Mouse (Mus musculus) 3134 (cell line): ENCODE results near the gene Glis3.

Experiments
- DNase-seq: peaks from one replicate; pipeline ENCODE4 v3.0.0-alpha.2; 2011; ENCODE audit warnings: low spot score; ENCODE audit not compliant: insufficient read length; ENCODE audit errors: extremely low read depth

Glis3 gene

GRCm38 (mm10) chr19:28545493-28545892, 134.4 kb downstream of the Glis3 start:
- DNase-seq: no peak

DNA sequence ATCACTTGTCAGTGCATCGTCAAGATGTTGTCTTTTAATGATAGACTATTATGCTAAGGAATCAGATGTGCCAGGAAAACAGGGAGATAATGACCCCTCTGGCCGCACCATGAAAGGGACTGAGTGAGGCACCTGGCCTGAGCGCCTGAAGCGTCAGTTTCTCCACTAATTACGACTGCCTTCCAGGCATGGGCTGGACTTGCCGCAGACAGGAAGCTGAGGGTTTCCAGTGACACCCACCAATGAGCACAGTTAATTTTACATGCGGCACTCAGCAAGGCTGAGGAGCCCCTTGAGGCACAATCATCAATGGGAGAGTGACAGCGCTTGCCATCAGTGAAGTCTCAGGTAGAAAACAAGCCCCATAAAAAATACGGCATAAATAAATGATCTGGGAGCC, 141.1 kb downstream of the Glis3 start:
- no peak for DNase-seq

DNA sequence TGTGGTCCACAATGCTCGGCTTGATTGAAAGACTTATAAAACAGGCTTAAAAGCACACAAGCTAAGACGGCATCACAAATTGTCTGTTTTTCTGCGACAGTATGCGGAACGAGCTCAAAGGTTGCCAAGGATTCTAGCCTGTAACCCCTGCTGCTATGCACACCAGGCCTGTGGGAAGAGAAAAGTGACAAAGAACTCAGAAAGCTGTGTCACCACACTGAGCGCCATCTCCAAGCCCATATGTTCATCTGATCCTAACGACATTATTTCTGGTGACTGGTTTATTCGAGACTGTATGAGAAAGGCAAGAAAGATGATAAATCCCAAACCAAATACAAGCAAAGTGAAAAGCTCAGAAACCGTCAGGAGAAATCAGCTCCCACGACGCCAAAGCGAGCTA, 144.9 kb downstream of the Glis3 start:
- no peak for DNase-seq

DNA sequence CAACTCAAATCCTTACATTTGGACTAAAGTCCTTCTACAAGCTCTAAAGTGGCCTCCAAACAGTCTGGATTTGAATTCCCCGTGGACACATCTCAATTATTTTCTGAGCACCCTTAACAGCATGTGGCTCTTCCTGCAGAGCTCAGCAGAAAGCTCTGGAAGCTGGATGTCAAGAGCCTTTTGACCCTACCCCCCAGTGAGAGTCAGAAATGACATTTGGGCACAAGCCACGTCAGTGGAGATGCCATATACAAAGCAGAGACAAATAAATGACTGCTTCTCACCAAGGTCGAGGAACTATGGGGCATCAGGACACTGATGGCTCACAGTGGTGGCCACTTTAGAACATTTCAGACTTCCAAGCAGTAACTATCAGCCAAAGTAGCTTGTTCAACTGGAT, 146.3 kb downstream of the Glis3 start:
- no peak for DNase-seq

DNA sequence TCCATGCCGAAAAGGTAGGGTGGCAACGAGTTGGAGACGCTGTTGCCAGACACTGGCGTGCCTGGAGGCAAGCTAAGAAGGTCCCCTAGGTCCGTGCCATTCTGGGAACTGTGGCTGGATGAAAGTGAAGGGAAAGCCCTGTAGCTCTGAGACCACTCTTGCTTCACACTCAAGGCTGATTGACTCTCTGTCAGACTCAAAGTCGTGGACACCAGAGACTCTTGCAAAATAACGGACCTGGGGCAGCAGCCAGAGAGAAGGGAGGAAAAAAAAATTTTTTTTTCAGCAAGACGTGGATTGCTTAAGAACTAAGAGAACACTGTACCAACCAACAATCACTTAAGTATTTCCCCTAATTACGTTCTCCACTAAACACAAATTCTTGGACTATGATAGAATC, 148.1 kb downstream of the Glis3 start:
- no peak for DNase-seq

DNA sequence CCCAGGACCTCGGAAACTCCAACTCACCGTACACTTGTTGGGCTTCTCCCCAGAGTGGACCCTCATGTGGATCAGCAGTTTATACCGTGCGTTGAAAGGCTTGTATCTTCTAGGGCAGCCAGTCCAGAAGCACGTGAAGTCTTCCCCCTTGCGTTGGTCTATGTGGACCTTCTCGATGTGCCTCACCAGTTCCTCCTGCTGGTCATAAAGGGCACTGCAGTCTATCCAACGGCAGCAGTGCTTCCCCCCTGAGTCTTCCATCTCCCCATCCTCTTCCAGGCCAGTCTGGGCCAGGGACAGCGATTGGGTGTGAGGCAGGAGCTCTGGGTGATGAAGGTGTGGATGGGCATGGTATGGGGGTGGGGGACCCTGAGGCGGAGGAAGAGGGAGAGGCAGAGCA, 149.0 kb downstream of the Glis3 start:
- DNase-seq: peak; percentile 20

- no peak for DNase-seq
Measured at GRCm38 (mm10) chr19:28529006-28529405, 150.9 kb downstream of the Glis3 start.

- DNase-seq: no peak
Measured at GRCm38 (mm10) chr19:28527446-28527845, 152.4 kb downstream of the Glis3 start.

- no peak for DNase-seq
Measured at GRCm38 (mm10) chr19:28525331-28525730, 154.5 kb downstream of the Glis3 start.

DNA sequence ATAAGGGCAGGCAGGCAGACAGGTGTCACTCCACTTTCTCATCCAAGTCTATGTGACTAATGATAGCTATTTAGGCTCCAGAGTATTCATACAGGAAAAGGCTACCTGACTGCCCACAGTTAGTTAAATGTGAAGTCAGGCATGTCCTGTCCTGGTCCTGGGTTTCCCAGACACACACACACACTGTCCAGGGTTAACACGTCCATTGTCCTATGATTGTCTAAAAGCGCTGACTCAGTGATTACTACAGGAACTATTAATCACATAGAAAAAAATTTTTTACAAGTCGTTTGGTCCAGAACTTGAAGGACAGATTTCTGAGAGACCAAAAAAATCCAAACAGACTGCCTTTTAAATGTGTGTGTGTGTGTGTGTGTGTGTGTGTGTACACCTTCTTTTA, 157.6 kb downstream of the Glis3 start:
- DNase-seq: no peak

DNA sequence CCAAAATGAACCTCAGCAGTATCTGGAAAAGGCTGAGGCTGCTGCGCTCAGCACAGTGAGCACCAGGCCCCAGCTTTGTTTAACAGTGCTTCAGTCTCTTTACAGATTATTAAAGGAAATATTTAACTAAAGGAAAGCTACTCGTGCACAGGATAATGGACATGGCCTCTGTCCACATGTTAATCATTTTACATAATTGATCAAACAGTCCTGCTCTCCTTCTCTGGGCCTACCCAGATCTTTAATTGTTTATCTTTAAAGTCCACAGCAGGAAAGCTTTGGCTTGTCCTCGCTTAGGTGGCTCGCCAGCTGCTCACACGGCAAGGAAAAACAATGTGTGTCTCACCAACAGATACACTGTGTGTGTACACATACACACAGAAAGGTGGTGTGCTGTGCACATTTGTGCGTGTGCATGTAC, 159.1 kb downstream of the Glis3 start:
- DNase-seq: no peak

- no peak for DNase-seq
Measured at GRCm38 (mm10) chr19:28520128-28520745, 159.6 kb downstream of the Glis3 start.

DNA sequence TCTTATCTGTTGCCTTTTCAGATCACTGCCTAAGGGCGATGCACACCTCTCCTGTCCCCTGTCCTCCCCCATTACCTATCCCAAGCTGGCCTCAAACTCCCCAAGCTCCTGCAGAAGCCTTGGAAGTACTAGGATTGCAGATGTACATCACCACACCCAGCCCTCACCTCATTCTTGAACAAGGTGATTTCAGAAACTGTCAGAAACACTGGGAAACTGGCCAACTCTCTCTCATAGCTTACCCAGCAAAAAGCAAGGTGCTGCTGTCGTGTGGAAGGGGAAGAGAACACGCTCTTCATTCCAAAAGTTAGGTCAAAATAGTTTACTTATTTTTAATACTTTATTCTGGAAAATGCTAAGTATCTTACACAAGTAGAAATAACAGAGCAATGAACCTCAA, 160.6 kb downstream of the Glis3 start:
- DNase-seq: no peak

- no peak for DNase-seq
Measured at GRCm38 (mm10) chr19:28518846-28519245, 161.0 kb downstream of the Glis3 start.

DNA sequence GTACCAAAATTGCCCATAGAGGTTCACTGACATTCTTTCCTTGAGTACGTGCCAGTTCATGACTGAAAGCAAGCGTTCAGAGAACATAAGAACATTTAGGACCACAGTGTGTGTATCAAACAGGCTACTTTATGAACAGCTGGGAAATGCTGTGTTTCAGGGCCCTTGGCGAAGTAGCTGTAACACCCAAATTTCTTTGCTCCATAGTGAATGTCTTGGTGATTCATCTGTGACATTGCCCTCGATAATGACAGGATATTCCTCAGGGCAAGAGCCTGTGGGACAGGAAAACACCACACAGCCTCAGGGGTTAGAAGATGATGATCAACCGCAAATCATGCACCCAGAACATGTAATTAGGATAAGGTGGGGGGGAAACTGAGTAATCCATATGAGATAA, 161.6 kb downstream of the Glis3 start:
- no peak for DNase-seq

DNA sequence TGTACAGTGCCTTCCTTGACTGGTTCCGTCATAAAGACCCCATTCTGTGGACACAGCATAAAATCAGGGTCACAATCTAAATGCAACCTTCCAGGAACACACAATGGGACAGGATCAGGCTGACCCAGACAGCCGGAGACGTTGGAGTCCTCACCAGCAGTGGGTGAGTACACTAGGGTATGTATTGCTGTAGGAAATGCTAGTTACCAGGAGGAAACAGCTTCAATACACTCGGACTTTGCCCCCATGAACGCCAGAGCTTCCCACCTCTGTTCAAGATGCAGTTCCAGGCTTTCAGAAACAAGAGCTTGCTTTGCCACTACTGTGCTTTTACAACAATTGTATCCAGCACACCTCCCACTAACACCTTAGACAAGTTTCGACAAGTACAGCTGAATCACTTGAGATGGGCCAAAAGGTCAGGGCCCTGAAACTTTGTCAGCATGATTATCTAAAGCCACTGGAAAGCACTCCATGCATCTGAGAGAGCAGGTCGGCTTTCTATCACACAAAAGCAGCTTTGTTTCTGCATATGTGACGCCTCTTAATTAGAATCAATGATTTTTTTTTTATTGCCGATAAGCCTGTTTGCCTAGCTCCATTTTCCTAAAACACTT, 162.3 kb downstream of the Glis3 start:
- no peak for DNase-seq

GRCm38 (mm10) chr19:28516487-28516886, 163.4 kb downstream of the Glis3 start:
- DNase-seq: no peak

DNA sequence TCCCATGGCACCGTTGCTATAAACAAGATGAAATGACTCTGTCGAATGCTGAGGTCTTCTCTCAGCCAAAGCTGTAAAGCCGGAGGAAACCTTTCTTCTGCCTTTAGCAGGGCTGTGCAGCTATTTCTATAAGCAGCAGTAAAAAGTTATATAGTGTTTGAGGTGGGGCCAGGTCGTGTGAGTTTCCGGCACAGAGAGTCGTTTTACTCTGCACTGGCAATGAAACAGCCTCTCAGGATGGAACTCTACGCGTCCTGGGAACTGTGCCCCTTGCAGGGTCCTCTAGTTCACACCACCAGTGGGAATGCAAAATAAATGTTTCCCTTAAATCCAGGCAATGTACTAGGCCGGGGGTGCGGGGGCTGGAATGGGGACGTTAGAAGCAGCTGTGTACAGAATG, 167.4 kb downstream of the Glis3 start:
- no peak for DNase-seq

DNA sequence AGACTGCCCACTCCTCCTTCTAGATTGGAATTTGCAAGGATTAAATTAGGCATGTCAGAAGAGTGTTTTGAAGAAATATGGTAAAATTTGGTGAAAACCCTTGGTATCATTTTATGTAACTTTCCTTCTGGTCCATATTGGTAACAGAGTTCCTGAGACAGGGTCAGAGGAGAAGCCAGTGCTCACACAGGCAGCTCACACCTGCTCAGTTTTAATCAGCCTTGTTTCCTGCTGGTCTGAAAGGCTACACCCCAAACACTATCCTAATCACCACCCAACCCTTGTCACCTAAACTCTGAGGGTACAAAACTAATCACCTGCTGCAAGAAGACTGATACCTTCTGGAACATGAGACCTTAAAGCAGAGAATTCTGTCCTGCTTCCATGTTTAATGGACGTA, 168.0 kb downstream of the Glis3 start:
- DNase-seq: no peak

DNA sequence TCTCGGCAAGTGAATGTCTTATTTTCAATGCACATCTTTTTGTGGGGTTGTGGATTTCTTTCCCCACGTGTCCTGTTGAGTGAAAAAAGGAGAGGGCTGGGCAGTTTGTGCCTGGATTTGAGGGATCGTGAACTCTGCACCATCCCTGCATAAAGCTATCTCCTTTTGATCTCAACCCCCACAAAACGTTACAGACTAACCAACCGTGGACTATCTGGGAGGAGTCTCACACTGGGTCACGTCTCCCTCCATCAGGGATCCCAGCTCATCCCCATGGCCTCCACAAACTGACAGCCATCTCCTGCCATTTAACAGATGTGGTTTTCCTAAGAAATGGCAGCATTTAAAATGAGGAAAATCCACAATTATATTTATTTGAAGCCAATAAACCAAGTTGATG, 174.5 kb downstream of the Glis3 start:
- no peak for DNase-seq

DNA sequence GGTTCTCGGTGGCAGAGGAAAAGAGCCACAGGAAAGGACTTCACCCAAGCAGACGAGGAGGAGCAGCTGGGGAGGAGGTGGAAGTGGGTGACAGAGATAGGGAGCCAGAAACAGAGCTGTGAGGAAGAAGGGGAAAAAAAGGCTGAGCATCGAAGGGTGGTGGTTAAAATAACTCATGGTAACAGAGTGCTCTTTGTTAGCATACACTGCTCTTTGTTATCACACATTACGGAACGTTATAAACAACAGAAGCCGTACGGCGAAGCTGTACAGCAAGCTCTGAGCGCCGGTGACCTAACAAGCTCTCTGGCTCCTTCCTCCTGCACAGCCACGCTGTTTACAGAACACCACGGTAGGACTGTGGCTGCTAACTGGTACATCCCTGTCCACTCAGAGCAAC, 176.9 kb downstream of the Glis3 start:
- no peak for DNase-seq

DNA sequence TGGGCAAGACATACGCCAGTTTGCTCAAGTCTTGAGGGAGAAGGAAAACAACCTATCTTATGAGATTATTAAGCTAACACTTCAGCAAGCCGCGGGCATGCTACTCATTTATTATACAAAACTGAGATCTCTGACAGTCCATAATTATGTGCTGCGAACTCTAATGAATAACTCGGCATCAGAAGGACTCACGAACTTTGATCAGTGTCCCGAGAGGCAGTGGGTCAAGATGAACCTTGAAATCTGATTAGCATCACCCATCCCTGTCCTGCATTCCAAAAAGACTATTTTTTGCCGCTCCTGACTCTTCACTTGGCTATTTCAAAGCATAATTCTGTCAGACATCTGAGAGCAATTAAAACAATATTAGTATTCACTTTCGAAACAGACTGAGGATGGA, 178.9 kb downstream of the Glis3 start:
- DNase-seq: no peak

GRCm38 (mm10) chr19:28500505-28500904, 179.4 kb downstream of the Glis3 start:
- DNase-seq: no peak
